Mouse (Mus musculus) heart, adult 2 months (tissue): ENCODE data around the gene Smc4.

Experiments
- CTCF ChIP-seq: fragments of 200-600 bp; IDR thresholded peaks from 2 replicates; pipeline ENCODE4 v1.8.1; 2022; ENCODE audit warnings: antibody characterized with exemption, mild to moderate bottlenecking, moderate library complexity
- EP300 ChIP-seq: fragments of 200-500 bp; IDR thresholded peaks from 2 replicates; pipeline ENCODE4 v1.6.1; 2011; ENCODE audit warnings: low read depth, low read length, control low read depth; ENCODE audit not compliant: insufficient read depth

- no peak for TF ChIP-seq CTCF
- TF ChIP-seq EP300: no peak
These were observed 47.1 kb upstream of the Smc4 start for GRCm38 (mm10) chr3:68957413-68957812.
